Mouse (Mus musculus) midbrain, embryonic 11.5 days (tissue): ENCODE measurements at regions not wholly inside any gene's neighbourhood (a gene's known extent, or its start where the extent isn't known, plus 50 kb on each side); places are given as distances from the start of the nearest gene placed in this dataset.

Experiments
- ATAC-seq: fragments of 200-750 bp; cut with Nextera tagmentation; 2 replicates; pipeline ENCODE4 v1.8.0; 2017; ENCODE audit warnings: moderate TSS enrichment, moderate library complexity; ENCODE audit not compliant: low FRiP score
- DNase-seq: peaks from one replicate; pipeline ENCODE4 v3.0.0; 2015; ENCODE audit warnings: low spot score; ENCODE audit errors: missing footprints
- H3K27ac ChIP-seq: fragments of 300-500 bp; sonication (generic); 2 replicates; pipeline ENCODE4 v1.5.1; 2014; ENCODE audit warnings: low read depth, low read length
- H3K27me3 ChIP-seq: fragments of 300-500 bp; sonication (generic); 2 replicates; pipeline ENCODE4 v1.6.1; 2014; ENCODE audit warnings: mild to moderate bottlenecking, low read length, moderate library complexity, mixed read lengths; ENCODE audit not compliant: control insufficient read depth, insufficient read depth
- H3K36me3 ChIP-seq: fragments of 300-500 bp; sonication (generic); 2 replicates; pipeline ENCODE4 v1.6.1; 2014; ENCODE audit warnings: mild to moderate bottlenecking, low read length, moderate library complexity, mixed read lengths; ENCODE audit not compliant: control insufficient read depth, insufficient read depth
- H3K4me1 ChIP-seq: fragments of 300-500 bp; sonication (generic); 2 replicates; pipeline ENCODE4 v1.6.1; 2014; ENCODE audit warnings: low read length; ENCODE audit not compliant: control insufficient read depth, insufficient read depth
- H3K4me2 ChIP-seq: fragments of 300-500 bp; sonication (generic); 2 replicates; pipeline ENCODE4 v1.6.1; 2014; ENCODE audit warnings: mild to moderate bottlenecking, moderate library complexity
- H3K4me3 ChIP-seq: fragments of 300-500 bp; sonication (generic); 2 replicates; pipeline ENCODE4 v1.5.1; 2014; ENCODE audit warnings: low read depth, low read length
- H3K9ac ChIP-seq: fragments of 300-500 bp; sonication (generic); 2 replicates; pipeline ENCODE4 v1.6.1; 2014; ENCODE audit warnings: low read length
- H3K9me3 ChIP-seq: fragments of 300-500 bp; sonication (generic); 2 replicates; pipeline ENCODE4 v1.6.1; 2016; ENCODE audit warnings: low read length; ENCODE audit not compliant: control insufficient read depth
- WGBS: fragments of 180-500 bp; shearing (Covaris S2); extraction: QIAGEN DNeasy Blood & Tissue Kit; methylation state at CpG from one replicate; pipeline ENCODE4 v1.1.7; 2014; 5-methylcytosine and 5-hydroxymethylcytosine counted together

DNA sequence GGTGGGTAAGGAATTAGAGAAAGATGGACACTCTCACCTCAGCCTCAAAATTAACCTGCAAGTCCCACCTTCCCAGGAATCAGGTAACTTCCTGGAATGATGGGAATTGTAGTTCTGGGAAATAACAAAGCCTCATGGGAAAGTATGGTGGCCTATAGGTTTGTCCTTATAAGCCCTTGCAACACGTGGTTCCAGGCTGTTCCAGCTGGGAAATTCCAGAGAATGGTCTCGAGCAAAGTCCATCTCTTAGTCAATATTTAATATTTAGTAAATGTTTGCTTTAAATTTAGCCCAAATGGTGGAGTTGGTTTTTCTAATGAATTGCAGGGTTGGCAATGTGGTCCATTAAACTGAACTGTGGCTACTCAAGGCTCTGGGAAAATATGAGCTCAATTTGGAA, 150.5 kb downstream of the Trim29 start:
- ATAC-seq: no peak
- no peaks in the 10 kb centered on the region for H3K4me1 ChIP-seq
- no peak overlapping the region for H3K4me2 ChIP-seq
- no peak overlapping the region for H3K27ac ChIP-seq
- no peak for DNase-seq
- no peaks in the 10 kb centered on the region for H3K9me3 ChIP-seq
- no peak overlapping the region for H3K4me3 ChIP-seq
- H3K36me3 ChIP-seq: no peaks in the 10 kb centered on the region
- H3K27me3 ChIP-seq: no peaks in the 10 kb centered on the region
- H3K9ac ChIP-seq: no peak overlapping the region
- WGBS: 58% methylated on average over 2 of the region's 2 CpGs

- Histone ChIP-seq H3K36me3 (no peaks in the 10 kb centered on the region), H3K27ac (no peak overlapping the region), H3K4me2 (no peak overlapping the region), H3K9me3 (no peaks in the 10 kb centered on the region), H3K4me3 (no peak overlapping the region), H3K9ac (no peak overlapping the region), H3K27me3 (no peaks in the 10 kb centered on the region), H3K4me1 (no peaks in the 10 kb centered on the region)
- no peak for ATAC-seq
- peak; percentile 77 for DNase-seq
- 89% methylated on average over 13 of the region's 13 CpGs for WGBS
Observed at GRCm38 (mm10) chr9:43463445-43464090, 152.9 kb downstream of the Trim29 start.

DNA sequence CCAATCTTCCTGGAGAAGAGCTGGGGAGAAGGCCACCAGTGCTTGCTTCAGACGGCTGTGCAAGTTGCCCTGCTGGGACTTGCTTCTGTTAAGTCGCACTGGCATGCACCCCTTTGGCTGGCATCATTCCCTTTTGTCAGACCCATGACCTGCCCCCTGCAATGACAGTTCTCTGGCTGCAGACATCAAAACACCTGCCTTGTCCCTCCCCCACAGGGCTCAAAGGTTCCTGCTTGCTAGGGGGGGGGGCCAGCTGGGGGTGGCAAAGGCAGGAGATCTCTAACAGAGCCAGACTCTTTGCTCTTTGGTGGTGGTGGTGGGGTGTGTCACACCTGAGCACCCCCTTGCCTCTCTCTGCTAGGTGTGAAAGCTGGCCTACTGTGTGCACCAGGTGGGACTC, 154.5 kb downstream of the Trim29 start:
- H3K4me1 ChIP-seq: no peaks in the 10 kb centered on the region
- 39% methylated on average over 2 of the region's 2 CpGs for WGBS
- H3K9me3 ChIP-seq: no peaks in the 10 kb centered on the region
- H3K9ac ChIP-seq: no peak overlapping the region
- no peaks in the 10 kb centered on the region for H3K27me3 ChIP-seq
- no peak overlapping the region for H3K4me3 ChIP-seq
- H3K36me3 ChIP-seq: no peaks in the 10 kb centered on the region
- ATAC-seq: no peak
- no peak overlapping the region for H3K4me2 ChIP-seq
- no peak overlapping the region for H3K27ac ChIP-seq
- DNase-seq: peak; percentile 59

DNA sequence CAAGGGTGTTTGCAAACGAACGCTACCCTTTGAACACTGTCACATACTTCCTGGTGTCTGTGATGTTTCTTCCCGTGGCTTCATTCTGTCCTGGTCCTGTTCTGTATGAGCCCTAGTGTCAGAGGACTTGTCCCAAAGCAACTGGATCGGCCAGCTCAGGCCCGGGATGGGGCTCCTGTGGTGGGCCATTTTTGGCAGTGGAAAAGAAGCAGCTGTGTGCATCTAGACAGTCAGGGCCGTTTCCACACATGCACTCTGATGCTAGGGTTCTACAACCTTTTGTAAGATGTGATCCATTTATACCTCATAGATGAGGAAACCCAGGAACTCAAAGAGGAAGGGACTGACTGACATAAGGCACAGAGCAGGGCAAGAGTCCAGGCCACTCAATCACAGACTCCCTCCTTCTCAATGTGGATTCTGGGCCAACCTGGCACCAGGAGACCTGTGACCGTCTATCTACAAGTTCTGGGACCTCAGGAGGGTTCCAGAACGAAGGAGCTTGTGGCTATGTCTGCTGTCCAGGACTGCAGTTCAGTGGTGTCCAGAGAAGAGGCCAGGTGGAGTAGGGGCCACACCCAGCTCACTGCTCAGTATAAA, 155.2 kb downstream of the Trim29 start:
- H3K27me3 ChIP-seq: no peaks in the 10 kb centered on the region
- H3K36me3 ChIP-seq: no peaks in the 10 kb centered on the region
- no peak overlapping the region for H3K9ac ChIP-seq
- H3K27ac ChIP-seq: no peak overlapping the region
- H3K4me1 ChIP-seq: no peaks in the 10 kb centered on the region
- no peaks in the 10 kb centered on the region for H3K9me3 ChIP-seq
- 78% methylated on average over 8 of the region's 8 CpGs for WGBS
- DNase-seq: peak; percentile 28
- no peak overlapping the region for H3K4me2 ChIP-seq
- ATAC-seq: no peak
- H3K4me3 ChIP-seq: no peak overlapping the region

DNA sequence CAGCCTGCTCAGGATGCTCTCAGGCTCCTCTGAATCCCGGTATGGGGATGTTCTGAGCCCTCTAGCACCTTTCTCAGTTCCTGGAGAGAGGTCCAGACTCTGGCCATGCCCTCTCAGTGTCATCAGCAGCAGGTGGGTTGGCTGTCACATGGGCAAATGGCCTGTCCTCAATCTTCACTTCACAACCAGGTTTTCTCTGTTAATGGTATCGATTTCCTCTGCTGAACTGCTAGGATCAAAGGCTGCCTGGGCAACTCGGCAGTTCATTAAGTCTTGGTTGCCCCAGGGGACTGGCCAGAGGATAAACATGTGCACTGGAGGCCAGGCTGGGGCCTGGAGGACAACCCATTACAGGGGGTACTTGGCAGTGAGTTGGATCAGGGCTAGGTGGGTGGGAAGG, 156.2 kb downstream of the Trim29 start:
- H3K4me1 ChIP-seq: no peaks in the 10 kb centered on the region
- ATAC-seq (peak; percentile 38; the same call in 1 of the 2 replicates), DNase-seq (peak; percentile 68)
- no peak overlapping the region for H3K4me3 ChIP-seq
- 68% methylated on average over 3 of the region's 3 CpGs for WGBS
- H3K36me3 ChIP-seq: no peaks in the 10 kb centered on the region
- no peak overlapping the region for H3K27ac ChIP-seq
- H3K9ac ChIP-seq: no peak overlapping the region
- H3K4me2 ChIP-seq: no peak overlapping the region
- no peaks in the 10 kb centered on the region for H3K27me3 ChIP-seq
- H3K9me3 ChIP-seq: no peaks in the 10 kb centered on the region

GRCm38 (mm10) chr9:43469215-43469614, 158.6 kb downstream of the Trim29 start:
- 87% methylated on average over 10 of the region's 10 CpGs for WGBS
- ATAC-seq: no peak
- Histone ChIP-seq H3K4me1 (peaks cover 3% of the 10 kb centered on the region), H3K36me3 (no peaks in the 10 kb centered on the region), H3K4me3 (no peak overlapping the region), H3K27me3 (no peaks in the 10 kb centered on the region), H3K9me3 (no peaks in the 10 kb centered on the region), H3K4me2 (no peak overlapping the region), H3K9ac (no peak overlapping the region), H3K27ac (no peak overlapping the region)
- no peak for DNase-seq

DNA sequence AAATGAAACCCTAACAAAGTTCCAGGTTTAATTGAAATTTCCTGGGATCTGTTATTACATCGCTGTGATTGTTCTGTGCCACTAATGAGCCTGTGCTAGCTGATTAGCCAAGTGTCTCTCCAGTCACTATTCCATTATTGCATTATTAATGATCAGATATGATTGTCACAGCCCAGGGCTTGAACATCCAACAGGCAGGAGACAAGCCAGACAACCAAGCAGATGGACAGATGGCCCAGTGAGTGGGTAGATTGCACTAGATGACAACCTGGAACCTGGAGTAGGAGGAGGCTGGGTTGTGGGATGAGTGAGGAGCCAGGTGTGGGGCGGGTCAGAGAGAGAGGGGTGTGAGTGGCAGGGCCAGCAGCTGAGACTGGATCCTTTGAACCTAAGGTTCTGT, 161.6 kb downstream of the Trim29 start:
- Histone ChIP-seq H3K36me3 (no peaks in the 10 kb centered on the region), H3K4me2 (no peak overlapping the region), H3K4me3 (no peak overlapping the region), H3K9ac (no peak overlapping the region), H3K27me3 (no peaks in the 10 kb centered on the region), H3K9me3 (no peaks in the 10 kb centered on the region), H3K4me1 (peaks cover 3% of the 10 kb centered on the region), H3K27ac (no peak overlapping the region)
- ATAC-seq: no peak
- WGBS: 85% methylated on average over 2 of the region's 2 CpGs
- peak; percentile 68 for DNase-seq

- Histone ChIP-seq H3K27ac (no peak overlapping the region), H3K4me2 (no peak overlapping the region), H3K9me3 (no peaks in the 10 kb centered on the region), H3K4me3 (no peak overlapping the region), H3K36me3 (no peaks in the 10 kb centered on the region), H3K4me1 (peaks cover 3% of the 10 kb centered on the region), H3K27me3 (no peaks in the 10 kb centered on the region), H3K9ac (no peak overlapping the region)
- ATAC-seq: no peak
- WGBS: 79% methylated on average over 1 of the region's 1 CpGs
- no peak for DNase-seq
Observed at GRCm38 (mm10) chr9:43473164-43473563, 162.5 kb downstream of the Trim29 start.

DNA sequence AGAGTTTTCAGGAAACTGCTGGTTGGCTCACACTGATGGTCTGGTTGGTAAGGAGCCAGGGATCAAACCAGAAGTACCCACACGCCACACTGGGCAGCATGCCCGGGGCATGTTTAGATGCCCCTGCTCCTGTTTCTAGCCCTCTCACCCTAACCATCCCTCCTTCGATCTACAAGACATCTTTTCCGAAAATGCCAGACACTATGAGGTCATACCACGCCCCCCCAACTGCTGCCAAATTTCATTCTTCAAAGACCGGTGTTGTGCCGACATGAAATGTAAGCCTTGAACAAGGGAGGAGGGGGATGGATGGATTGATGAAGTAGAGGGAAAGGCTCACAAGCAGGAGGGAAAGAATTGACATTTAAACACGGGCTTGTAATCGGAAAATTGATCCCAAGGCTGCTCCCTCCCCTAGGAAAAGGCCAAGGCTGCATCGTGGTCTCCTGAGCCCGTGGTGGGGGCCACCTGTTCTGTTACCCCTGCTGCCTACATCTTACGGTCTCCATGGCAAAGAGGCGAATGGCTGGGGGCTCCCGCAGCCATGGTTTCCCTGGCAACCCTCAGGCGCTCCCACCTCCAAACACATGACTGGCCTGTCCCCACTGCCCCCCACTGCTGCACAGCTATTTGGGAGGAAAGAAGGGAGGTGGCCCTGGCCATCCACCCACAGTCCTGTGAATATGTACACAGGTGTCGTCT, 163.1 kb downstream of the Trim29 start:
- Histone ChIP-seq H3K9ac (no peak overlapping the region), H3K4me3 (no peak overlapping the region), H3K27ac (no peak overlapping the region), H3K4me1 (peaks cover 3% of the 10 kb centered on the region), H3K4me2 (no peak overlapping the region), H3K27me3 (no peaks in the 10 kb centered on the region), H3K36me3 (no peaks in the 10 kb centered on the region), H3K9me3 (no peaks in the 10 kb centered on the region)
- WGBS: 52% methylated on average over 16 of the region's 16 CpGs
- ATAC-seq: no peak
- DNase-seq: peak; percentile 79
